Mouse (Mus musculus): ENCODE measurements around the gene Rab11fip5.

Rab11fip5 gene

DNA sequence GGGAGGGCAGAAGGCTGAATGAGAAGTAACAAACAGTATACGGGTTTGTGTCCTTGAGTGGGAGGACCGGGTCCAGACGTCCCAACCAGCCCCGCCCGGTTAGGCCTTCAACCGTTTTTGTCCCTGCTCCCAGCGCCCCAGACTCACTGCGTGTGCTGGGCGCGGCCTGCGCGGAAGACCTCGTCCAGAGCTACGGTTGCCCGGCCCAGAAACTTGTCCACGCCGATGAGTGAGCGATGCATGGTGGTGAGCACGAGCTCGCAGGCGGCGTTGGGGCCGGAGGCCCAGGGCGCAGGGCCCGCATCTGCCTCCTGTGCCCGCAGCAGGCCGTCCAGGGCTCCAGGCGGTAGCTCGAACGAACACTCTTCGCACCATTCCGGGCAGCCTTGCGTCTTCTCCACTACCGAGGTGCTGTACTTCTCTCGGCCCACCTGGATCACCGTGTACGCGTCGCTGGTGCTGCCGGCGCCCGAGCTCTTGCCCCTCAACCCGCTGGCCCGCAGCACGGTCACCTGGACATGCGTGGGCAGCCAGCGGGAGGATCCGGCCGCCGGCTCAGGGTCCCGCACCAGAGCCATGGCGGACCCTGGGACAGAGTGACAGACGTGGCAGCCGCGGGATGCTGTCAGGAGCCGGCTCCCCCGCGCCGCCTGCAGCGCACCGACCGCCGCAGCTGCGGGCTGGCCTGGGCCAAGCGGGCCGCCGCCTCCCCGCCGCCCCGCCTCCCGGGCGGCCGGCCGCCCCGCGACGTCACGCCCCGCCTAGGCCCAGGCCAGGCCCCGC, at the start of gene Rab11fip5:
Gene Rab11fip5 (minus strand): TSS at position 684 of the 783 bp plus-strand sequence.
- no peak for DNase-seq (ENCODE audit: low spot score in 2 of 2)

DNA sequence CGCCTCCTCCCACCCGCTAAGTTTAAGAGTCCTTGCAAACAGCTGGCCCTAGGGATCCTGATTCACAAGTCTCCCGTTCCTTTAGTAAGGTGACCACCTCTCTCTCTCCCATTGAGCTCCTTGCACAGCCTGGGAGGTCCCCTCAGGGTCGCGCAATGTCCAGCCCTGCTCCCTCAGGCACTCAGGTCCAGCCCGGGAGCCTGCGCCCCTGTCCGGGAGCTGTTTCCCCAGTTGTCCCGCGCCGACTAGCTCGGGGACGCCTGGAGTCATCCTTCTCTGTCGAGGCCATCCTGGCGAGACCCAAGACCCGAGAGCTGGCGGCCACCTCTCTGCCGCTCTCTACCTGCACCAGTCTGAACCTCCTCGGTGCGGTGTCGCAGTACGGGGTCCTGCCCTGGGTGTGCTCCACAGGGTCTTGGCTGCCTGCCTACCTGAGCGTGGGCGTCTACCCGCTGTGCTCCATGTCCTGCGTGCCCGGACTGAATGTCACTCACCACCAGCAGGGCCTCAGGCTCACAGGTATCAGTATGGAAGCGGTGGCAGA, 49.5 kb upstream of the Rab11fip5 start, which contains the start of gene Noto:
Gene Noto (plus strand): TSS at position 51 of the 544 bp plus-strand sequence.
- no peak for DNase-seq (ENCODE audit: low spot score in 2 of 2)

DNA sequence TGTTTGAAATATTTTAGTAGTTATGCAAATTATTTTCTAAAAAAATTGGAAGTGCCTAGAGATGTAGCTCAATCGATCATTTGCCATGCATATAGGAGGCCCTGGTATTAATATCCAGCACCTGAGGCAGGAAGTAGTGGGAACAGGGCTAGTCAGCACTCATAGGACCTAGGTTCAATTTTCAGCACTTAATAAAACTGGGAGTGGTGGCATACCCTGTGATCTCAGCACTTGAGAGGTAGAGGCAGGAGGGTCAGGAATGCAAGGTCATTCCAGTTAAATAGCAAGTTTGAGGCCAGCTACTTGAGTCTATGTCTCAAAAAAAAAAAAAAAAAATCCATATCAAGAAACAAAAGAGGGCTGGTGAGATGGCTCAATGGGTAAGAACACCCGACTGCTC, 44.7 kb upstream of the Rab11fip5 start:
- no peak for DNase-seq (ENCODE audit: low spot score in 2 of 2)

DNA sequence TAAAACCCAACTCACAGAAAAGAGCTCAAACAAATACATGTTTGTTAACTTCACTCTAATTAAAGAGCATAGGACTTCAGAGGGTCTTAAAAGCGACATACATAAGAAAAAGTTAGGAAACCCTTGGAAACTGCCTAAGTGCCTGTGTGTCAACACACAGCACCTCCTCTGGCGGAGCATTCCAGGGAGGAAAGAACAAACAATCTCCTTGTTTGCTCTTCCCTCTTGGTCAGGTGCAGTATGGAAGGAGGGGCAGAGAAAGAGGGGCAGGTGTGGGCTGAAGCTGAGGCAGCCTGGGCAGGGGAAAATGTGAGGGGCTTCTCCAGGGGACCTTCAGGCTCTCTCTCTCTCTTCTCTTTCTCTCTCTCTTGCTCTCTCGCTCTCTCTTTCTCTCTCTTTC, 41.4 kb upstream of the Rab11fip5 start:
- no peak for DNase-seq (ENCODE audit: low spot score in 2 of 2)

DNA sequence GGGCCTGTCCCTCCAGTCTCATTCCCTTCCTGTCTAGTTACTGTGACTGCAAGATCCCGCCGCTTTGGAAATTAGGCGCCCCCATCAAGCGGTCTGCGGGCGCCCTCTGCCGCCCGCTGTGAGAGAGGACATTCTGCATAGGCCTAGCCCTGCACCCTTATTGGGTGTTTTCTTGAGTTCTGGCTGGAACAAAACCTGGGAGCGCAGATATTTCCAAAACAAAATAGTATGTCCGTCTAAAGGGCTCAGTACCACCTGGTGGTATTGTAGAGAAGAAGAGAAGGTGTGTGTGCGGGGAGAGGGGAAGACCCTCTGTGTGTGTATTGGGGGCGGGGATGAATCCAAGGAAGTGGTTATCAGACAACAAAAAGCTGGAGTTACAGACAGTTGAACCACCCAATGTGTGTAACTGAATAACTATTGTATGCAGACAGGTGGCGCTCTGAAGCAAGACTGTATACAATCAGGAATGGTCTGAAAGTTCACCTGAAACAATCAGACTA, 36.4 kb upstream of the Rab11fip5 start:
- DNase-seq (ENCODE audit: low spot score in 2 of 2), result peak in 1 of 2 experiments; percentile 68

DNA sequence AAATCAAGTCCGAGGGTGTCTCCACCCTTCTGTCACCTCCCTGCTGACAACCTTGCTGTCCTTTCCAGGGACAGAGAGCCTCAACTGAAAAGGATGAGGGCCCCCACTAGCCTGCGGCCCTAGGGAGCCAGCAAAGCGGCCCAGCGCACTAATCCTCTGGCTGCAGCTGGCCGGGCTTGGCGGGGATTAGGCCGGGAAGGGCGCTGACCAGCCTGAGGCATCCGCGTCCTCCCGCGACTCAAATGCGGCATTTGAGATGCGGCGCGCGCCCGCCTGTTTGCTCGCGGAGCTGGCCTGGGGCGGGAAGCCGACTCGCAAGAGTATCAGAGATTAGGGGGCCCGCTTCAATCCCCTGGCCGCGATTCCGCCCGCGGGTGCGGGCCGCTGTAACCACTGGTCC, 34.6 kb upstream of the Rab11fip5 start:
- no peak for DNase-seq (ENCODE audit: low spot score in 2 of 2)

DNA sequence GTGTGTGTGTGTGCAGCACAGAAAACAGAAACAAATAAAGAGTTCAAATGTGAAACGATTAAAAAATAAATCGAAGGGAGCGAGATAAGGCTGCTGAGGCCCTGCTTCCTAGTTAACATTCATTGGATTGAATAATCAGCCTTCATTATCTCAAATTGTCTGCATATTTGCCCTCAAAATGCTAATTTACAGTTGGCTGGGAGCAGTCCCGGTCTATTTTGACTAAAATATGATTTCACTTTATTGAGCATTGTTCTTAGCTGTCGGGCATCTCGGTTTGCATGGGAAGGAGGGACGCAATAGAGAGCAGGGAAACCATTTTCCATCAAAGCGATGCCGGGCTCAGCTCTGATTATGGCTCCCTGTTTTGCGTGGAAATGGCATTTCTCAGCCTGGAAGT, 28.6 kb upstream of the Rab11fip5 start:
- DNase-seq (ENCODE audit: low spot score in 2 of 2), result no peak

GRCm38 (mm10) chr6:85402613-85403012, 28.2 kb upstream of the Rab11fip5 start:
- DNase-seq (ENCODE audit: low spot score in 2 of 2), result no peak

GRCm38 (mm10) chr6:85399715-85400114, 25.3 kb upstream of the Rab11fip5 start:
- no peak for DNase-seq (ENCODE audit: low spot score in 2 of 2)

DNA sequence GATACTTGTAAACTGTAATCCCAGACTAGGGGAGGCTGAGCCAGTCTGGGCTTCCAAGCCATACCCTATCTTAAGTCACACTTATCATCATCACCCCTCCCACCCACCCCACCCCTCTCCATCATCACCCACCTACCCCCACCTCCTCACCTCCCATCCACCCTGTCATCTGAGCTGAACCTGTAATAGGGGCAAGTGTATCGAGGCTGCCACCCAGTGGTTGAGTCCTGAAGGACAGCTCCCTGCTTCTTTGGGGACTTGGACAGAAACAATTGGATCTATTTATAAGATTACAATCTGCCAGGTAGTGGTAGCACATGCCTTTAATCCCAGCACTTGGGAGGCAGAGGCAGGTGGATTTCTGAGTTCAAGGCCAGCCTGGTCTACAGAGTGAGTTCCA, 22.7 kb upstream of the Rab11fip5 start:
- no peak for DNase-seq (ENCODE audit: low spot score in 2 of 2)

DNA sequence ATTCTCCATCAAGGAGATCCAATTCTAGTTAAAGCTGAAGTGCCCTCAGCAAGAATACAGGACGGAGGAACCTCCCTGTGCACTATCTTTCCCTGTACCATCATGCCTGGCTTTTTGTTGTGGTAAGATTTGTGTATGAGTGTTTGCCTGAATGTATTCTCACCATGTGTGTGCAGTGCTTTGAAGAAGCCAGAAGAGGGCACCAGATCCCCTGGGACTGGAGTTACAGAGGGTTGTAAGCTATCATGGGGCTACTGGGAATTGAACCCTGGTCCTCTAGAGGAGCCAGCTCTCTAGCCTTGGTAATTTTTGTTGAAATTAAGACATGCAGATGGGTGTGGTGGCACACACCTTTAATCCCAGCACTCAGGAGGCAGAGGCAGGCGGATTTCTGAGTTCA, 20.9 kb upstream of the Rab11fip5 start:
- no peak for DNase-seq (ENCODE audit: low spot score in 2 of 2)

- peak; percentile 53 to 82 for DNase-seq (ENCODE audit: low spot score in 2 of 2)
These were observed 17.4 kb upstream of the Rab11fip5 start for GRCm38 (mm10) chr6:85391803-85392202.

DNA sequence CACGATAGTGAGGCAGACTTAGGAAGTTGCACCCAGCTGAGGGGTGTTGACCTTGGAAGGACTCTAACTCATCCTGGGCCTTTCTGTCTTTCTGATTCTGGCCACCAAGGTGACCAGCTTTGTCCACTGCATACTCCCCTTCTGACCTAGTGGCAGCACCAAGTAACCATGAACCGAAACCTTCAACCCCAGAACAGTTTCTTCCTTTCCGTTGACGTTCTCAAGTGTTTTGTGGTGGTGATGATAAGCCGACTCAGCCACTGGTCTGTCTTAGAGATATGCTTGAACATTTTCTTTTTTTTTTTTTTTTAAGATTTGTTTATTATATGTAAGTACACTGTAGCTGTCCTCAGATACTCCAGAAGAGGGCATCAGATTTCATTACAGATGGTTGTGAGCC, 14.2 kb upstream of the Rab11fip5 start:
- no peak for DNase-seq (ENCODE audit: low spot score in 2 of 2)

GRCm38 (mm10) chr6:85382791-85383190, 8.4 kb upstream of the Rab11fip5 start:
- no peak for DNase-seq (ENCODE audit: low spot score in 2 of 2)

DNA sequence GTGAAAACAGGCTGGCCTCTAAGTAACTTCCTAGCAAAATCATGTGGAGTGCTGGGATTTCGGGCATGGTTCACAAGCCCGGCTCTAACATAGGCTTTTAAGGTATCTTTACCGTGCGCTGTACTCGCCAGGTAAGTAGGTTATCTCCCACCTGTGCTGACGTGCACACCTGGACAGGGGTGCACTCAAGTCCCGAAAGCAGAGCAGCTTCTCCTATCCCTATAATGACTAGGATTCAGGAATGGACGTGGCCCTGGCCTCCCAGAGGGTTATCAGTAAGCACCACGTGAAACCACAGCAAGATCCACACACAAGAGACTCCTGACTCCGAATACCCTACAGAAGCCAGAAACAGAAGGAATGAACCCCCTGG, 7.2 kb upstream of the Rab11fip5 start:
- DNase-seq (ENCODE audit: low spot score in 2 of 2), result no peak

- DNase-seq (ENCODE audit: low spot score in 2 of 2), result no peak
These were observed 6.6 kb upstream of the Rab11fip5 start for GRCm38 (mm10) chr6:85380901-85381647.

DNA sequence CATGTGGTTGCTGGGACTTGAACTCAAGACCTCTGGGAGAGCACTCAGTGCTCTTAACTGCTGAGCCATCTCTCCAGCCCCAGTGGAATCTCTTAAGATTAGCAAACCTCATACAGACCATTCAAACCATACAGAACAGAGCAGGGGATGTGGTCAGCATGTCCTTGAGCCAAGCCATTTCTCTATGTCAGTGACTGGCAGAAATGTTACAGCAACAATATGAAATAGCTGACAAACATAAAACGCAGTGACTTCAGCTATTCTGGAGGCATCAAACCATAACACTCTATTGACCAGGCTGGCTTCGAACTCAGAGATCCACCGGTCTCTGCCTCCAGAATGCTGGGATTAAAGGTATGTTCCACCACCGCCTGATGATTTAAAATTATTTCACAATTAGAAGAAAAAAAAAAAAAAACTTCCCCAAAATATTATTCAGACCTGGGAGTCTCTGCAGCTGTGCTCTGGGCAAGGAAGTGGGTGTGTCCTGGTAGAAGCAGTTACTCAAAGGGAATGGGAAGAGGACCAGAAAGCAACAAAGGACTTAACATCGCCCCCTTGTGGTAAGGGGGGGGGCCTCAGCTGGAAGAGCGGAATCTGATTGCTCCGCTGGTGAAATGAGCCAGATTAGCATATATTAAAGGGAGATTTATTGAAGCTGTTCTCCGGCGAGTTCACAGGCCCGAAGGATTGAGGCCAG, 5.9 kb upstream of the Rab11fip5 start:
- peak; percentile 61 to 77 for DNase-seq (ENCODE audit: low spot score in 2 of 2)

GRCm38 (mm10) chr6:85378629-85379028, 4.2 kb upstream of the Rab11fip5 start:
- no peak for DNase-seq (ENCODE audit: low spot score in 2 of 2)

DNA sequence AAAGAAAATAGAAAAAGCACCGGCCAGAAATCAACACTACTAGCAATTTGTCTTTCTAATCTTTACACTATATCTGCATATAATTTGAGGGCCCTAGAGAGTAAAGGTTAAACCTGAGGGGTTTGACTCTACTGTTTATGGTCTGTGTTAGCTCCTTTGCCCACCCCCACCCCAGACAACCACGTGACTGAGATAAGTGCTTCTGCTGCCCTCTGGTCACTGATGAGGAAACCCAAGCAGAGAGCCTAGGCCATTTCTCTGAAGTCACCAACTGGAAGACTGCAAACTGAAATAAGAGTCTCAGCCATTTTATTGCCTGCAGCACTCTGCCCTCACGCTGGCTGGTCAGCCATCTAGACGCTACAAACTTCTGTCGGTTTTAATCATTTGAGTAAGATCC, 3.4 kb upstream of the Rab11fip5 start:
- DNase-seq (ENCODE audit: low spot score in 2 of 2), result no peak

DNA sequence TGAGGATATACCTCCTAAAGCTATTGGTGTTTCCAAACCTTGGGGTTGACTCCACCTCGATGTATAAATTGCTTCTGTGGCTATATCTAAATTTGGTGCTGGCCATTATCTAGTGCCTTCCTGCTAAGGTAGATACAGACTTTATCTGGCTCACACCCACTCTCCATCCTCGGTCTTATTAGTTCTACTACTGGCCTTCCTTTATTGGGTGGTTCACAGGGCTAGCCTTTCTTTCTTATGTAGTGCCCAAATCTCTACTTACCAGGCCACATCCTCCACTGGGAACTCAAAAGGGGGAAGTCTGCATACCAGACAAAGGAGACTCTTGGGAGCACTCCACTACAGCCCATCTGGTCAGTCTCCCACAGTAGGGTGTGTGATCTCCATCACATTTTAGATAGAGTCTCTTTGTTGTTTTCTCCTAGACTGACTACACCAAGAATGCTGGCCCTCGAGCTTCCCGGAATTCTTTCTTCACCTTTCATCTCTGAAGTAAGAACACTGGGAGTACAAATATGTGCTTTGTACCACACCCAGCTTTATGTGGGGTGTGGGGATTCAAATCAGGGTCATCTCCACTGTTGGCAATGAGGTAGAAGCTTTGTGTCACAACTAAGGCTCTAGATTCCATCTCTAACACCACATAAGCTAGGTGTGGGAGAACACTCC, 2.8 kb upstream of the Rab11fip5 start:
- no peak for DNase-seq (ENCODE audit: low spot score in 2 of 2)

DNA sequence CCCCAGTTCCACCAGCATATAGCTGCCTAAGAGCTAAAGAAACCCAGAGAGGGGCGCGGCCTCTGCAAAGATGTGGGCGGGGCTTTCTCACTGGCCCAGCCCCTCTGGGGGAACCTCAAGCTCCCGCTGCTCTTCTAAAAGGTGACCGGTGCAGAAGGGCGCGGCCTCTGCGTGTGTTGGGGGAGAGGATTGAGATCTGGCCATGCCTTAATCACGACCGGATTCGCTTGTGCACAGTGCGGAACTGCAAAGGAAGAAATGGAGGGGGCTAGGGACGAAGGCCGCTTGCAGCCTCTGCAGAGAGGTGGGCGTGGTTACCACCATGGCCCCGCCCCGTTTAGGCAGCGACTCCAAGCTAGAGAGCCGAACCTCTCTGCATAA, 290 bp upstream of the Rab11fip5 start:
- peak; percentile 96 to 97 for DNase-seq (ENCODE audit: low spot score in 2 of 2)
